Mouse (Mus musculus): ENCODE measurements around the gene Pheta2.

DNA sequence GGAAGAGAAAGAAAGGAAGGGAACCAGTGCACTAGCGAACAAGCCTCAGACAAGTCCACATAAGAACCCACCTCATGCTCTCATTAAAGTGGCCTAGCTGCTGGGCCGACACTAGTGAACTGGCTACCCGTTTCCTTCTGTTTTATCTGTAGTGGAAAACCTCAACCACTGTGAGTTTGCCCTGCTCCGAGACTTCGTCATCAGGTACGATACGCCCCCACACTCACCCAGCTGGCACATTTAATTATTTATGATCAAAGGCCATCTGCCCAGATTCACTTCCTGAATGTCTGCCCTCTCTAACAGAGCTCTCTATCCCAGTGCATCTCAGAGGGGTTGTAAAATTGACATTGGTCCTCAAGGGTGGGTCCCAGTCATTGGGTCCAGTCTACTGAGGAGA lies 48.5 kb upstream of the Pheta2 start:
- TF ChIP-seq POLR2A (IDR thresholded peaks at IDR 0.05; ENCODE audit: insufficient read depth, low read depth, low read length) (no peak), CTCF (IDR thresholded peaks at IDR 0.05; ENCODE audit: insufficient read depth, low read depth, low read length) (no peak)
